Mouse (Mus musculus): ENCODE data around the gene Oma1. TPM values are rescaled to one million over a fixed set of nuclear protein-coding genes. Genes with fewer than 3 reads are reported as not detected.

The Oma1 gene
- polyA plus RNA-seq, 1 experiment: 6.4 TPM

DNA sequence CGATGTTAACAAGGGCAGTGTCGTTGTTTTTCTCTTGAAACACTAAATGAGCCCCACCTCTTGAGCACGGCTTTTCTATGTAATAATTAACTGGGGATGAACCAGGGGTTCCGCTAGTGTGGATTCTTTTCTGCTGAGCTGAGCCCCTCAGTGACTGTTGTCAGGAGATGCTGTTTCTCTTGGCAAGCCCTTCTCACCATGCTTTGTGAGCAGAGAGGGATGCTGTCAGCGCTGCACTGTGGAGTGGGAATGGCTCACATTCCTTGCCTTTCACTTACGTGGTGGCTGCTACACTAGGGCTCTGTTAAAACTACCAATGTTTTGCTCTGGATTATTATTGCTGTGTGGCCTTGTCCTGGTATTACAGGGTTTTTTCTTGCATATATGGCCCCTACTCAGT is 15.7 kb downstream of the Oma1 start:
- no peak for DNase-seq (ENCODE audit: low read depth in 1 of 2, low spot score in 2 of 2)
- Histone ChIP-seq H3K4me3 (ENCODE audit: extremely low read depth, insufficient read depth, insufficient read length) (no peak overlapping the region), H3K36me3 (ENCODE audit: control insufficient read depth, insufficient read depth, low read length) (peaks cover 27% of the 10 kb centered on the region), H3K27ac (ENCODE audit: insufficient read depth, low read length) (no peak overlapping the region), H3K4me1 (ENCODE audit: control insufficient read depth, insufficient read depth, insufficient read length) (no peaks in the 10 kb centered on the region), H3K27me3 (ENCODE audit: control insufficient read depth, insufficient read depth, low read length) (no peaks in the 10 kb centered on the region)
- 91% methylated on average over 6 of the region's 6 CpGs for WGBS
- TF ChIP-seq POLR2A (IDR thresholded peaks at IDR 0.05; ENCODE audit: low read depth, low read length) (no peak), CTCF (IDR thresholded peaks at IDR 0.05; ENCODE audit: extremely low read depth, insufficient read depth, insufficient read length, insufficient replicate concordance) (no peak)

DNA sequence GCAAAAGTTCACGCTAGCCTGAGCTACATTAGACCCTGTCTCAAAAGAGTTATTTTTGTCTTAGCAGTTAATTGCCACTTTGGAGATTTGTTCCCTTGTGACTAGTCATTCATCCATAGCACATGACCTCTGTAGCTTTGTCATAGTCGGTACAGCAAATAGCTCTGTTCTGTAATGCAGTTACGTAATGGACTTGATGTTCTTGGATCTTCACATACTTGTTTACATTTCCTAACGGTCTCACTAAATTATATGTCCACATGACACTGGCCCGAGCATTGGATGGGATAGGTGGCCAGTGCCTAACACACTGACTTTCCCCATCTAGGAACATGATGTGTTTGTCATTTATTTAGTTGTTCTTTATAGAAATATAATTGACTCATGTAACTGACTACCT is 21.5 kb downstream of the Oma1 start:
- H3K27ac ChIP-seq (ENCODE audit: insufficient read depth, low read length): no peak overlapping the region

DNA sequence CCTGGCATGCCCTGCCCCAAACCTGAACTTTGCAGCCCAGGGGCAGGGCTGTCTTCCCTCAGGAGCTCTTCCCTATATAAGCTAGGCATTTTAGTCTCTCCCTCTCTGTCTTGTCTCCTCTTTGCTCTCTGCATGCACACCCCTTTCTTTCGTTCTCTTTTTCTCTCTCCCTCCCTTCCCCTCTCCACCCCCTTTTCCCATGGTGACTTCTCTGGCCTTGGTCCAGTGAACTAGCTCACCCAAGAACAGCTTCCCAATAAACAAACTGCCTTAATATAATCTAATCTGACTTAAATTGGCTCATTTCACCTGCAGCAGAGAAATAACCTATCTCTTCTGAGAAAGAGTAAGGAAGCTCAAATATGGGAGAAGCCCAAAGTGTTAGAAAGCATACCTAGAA is 27.1 kb downstream of the Oma1 start:
- Histone ChIP-seq H3K27ac (ENCODE audit: insufficient read depth, low read length) (no peak overlapping the region; the same call in 1 of the 2 replicates), H3K36me3 (ENCODE audit: control insufficient read depth, insufficient read depth, low read length) (peaks cover 3% of the 10 kb centered on the region; the same call in 1 of the 2 replicates), H3K27me3 (ENCODE audit: control insufficient read depth, insufficient read depth, low read length) (no peaks in the 10 kb centered on the region), H3K4me3 (ENCODE audit: extremely low read depth, insufficient read depth, insufficient read length) (no peak overlapping the region), H3K4me1 (ENCODE audit: control insufficient read depth, insufficient read depth, insufficient read length) (no peaks in the 10 kb centered on the region)
- no peak for DNase-seq (ENCODE audit: low read depth in 1 of 2, low spot score in 2 of 2)
- TF ChIP-seq CTCF (IDR thresholded peaks at IDR 0.05; ENCODE audit: extremely low read depth, insufficient read depth, insufficient read length, insufficient replicate concordance): no peak
- TF ChIP-seq POLR2A (IDR thresholded peaks at IDR 0.05; ENCODE audit: low read depth, low read length): no peak
- WGBS: 69% methylated on average over 1 of the region's 1 CpGs

More for the DNA sequence above, 21.5 kb downstream of the Oma1 start:
- Histone ChIP-seq H3K36me3 (ENCODE audit: control insufficient read depth, insufficient read depth, low read length) (peaks cover 24% of the 10 kb centered on the region), H3K4me1 (ENCODE audit: control insufficient read depth, insufficient read depth, insufficient read length) (no peaks in the 10 kb centered on the region), H3K4me3 (ENCODE audit: extremely low read depth, insufficient read depth, insufficient read length) (no peak overlapping the region), H3K27me3 (ENCODE audit: control insufficient read depth, insufficient read depth, low read length) (no peaks in the 10 kb centered on the region)
- WGBS: 90% methylated on average over 5 of the region's 5 CpGs
- TF ChIP-seq CTCF (IDR thresholded peaks at IDR 0.05; ENCODE audit: extremely low read depth, insufficient read depth, insufficient read length, insufficient replicate concordance) (no peak), POLR2A (IDR thresholded peaks at IDR 0.05; ENCODE audit: low read depth, low read length) (no peak)
- DNase-seq (ENCODE audit: low read depth in 1 of 2, low spot score in 2 of 2): no peak

DNA sequence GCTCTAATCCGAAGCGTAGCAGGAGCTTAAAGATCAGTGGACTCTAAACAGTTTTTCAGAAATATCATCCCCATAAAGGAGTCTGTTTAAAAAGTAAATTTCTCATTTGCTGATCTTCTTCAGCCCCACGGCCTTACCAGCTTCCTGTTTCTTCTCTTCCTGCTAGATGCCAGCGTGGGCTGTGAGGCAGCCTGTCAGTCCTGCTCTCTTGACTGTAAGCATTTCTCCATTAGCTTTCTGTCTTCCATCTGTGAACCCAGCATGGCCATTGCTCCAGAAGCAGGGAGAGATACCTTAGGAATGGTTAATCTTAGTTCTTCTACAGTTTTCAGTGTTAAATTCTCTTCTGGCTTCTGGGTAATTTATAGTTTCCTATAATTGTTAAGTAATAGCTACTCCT is 28.0 kb downstream of the Oma1 start:
- Histone ChIP-seq H3K36me3 (ENCODE audit: control insufficient read depth, insufficient read depth, low read length) (peaks cover 3% of the 10 kb centered on the region; the same call in 1 of the 2 replicates), H3K4me1 (ENCODE audit: control insufficient read depth, insufficient read depth, insufficient read length) (no peaks in the 10 kb centered on the region), H3K27ac (ENCODE audit: insufficient read depth, low read length) (no peak overlapping the region), H3K4me3 (ENCODE audit: extremely low read depth, insufficient read depth, insufficient read length) (no peak overlapping the region), H3K27me3 (ENCODE audit: control insufficient read depth, insufficient read depth, low read length) (no peaks in the 10 kb centered on the region)
- WGBS: 53% methylated on average over 4 of the region's 4 CpGs
- DNase-seq (ENCODE audit: low read depth in 1 of 2, low spot score in 2 of 2): no peak
- TF ChIP-seq POLR2A (IDR thresholded peaks at IDR 0.05; ENCODE audit: low read depth, low read length) (no peak), CTCF (IDR thresholded peaks at IDR 0.05; ENCODE audit: extremely low read depth, insufficient read depth, insufficient read length, insufficient replicate concordance) (no peak)

DNA sequence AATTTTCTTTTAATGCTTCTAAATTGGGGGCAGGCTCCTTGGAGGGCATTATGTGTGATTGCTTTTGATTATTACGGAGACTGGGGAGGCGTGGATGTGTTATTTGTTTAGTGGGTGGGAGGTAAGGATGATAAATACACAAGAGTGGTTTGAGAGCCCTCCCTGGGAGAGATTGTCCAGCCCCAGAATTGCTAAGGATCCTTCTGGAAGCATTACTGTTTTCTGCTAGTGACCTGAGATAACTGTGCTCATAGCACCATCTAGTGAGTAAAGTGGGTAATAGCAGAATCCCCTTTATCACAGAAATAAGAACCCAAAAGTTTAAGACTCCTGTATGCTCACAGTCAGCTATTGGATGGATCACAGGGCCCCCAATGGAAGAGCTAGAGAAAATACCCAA is 32.4 kb downstream of the Oma1 start:
- 0 out of 2 replicates have a peak, but pooled peaks cover 1% of the 10 kb centered on the region for H3K36me3 ChIP-seq (ENCODE audit: control insufficient read depth, insufficient read depth, low read length)
- no peak overlapping the region for H3K27ac ChIP-seq (ENCODE audit: insufficient read depth, low read length)
- WGBS: 88% methylated on average over 2 of the region's 2 CpGs
- no peaks in the 10 kb centered on the region for H3K4me1 ChIP-seq (ENCODE audit: control insufficient read depth, insufficient read depth, insufficient read length)
- TF ChIP-seq POLR2A (IDR thresholded peaks at IDR 0.05; ENCODE audit: low read depth, low read length) (no peak), CTCF (IDR thresholded peaks at IDR 0.05; ENCODE audit: extremely low read depth, insufficient read depth, insufficient read length, insufficient replicate concordance) (no peak)
- H3K27me3 ChIP-seq (ENCODE audit: control insufficient read depth, insufficient read depth, low read length): no peaks in the 10 kb centered on the region
- DNase-seq (ENCODE audit: low read depth in 1 of 2, low spot score in 2 of 2): peak in 1 of 2 experiments; percentile 2
- H3K4me3 ChIP-seq (ENCODE audit: extremely low read depth, insufficient read depth, insufficient read length): no peak overlapping the region

DNA sequence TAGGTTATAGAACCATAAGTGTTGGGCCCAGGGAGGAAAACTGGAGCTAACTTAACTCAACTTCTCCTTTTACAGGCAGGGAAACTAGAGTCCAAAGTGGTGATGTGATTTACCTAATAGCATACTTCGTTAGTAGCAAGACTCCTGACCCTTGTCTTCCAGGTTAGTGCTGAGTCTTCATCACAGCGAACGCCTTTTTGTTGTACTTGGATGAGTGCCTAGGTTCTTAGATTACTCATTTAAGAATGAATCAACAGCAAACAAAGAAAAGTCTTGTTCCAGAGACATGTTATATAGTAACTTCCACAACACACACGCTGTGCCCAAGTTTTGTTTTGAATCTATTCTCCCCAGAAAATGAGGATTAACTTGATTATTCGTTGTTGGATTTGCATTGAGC is 33.2 kb downstream of the Oma1 start:
- no peak overlapping the region for H3K27ac ChIP-seq (ENCODE audit: insufficient read depth, low read length)
- H3K4me3 ChIP-seq (ENCODE audit: extremely low read depth, insufficient read depth, insufficient read length): no peak overlapping the region
- 92% methylated on average over 5 of the region's 5 CpGs for WGBS
- DNase-seq (ENCODE audit: low read depth in 1 of 2, low spot score in 2 of 2): no peak
- H3K27me3 ChIP-seq (ENCODE audit: control insufficient read depth, insufficient read depth, low read length): no peaks in the 10 kb centered on the region
- TF ChIP-seq CTCF (IDR thresholded peaks at IDR 0.05; ENCODE audit: extremely low read depth, insufficient read depth, insufficient read length, insufficient replicate concordance): no peak
- no peak for TF ChIP-seq POLR2A (IDR thresholded peaks at IDR 0.05; ENCODE audit: low read depth, low read length)
- peaks cover 1% of the 10 kb centered on the region; the same call in 1 of the 2 replicates for H3K36me3 ChIP-seq (ENCODE audit: control insufficient read depth, insufficient read depth, low read length)
- no peaks in the 10 kb centered on the region for H3K4me1 ChIP-seq (ENCODE audit: control insufficient read depth, insufficient read depth, insufficient read length)

DNA sequence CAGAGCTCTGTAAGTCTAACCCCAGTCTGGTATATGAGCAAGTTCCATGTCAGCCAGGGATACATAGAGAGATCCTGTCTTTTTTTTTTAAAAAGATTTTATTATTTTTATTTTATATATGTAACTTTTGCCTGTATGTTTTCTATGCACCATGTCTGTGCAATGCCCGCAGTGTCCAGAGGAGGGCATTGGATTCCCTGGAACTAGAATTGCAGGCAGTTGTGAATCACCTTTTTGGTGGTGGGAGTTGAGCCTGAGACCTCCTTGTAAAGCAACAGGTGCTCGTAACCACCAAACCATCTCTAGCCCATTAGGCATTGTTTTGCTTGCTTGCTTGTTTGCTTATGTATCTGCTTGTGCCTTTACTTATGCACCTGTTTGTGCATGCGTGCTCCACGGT is 35.6 kb downstream of the Oma1 start:
- Histone ChIP-seq H3K4me3 (ENCODE audit: extremely low read depth, insufficient read depth, insufficient read length) (no peak overlapping the region), H3K4me1 (ENCODE audit: control insufficient read depth, insufficient read depth, insufficient read length) (no peaks in the 10 kb centered on the region), H3K36me3 (ENCODE audit: control insufficient read depth, insufficient read depth, low read length) (no peaks in the 10 kb centered on the region; the same call in 1 of the 2 replicates), H3K27me3 (ENCODE audit: control insufficient read depth, insufficient read depth, low read length) (no peaks in the 10 kb centered on the region), H3K27ac (ENCODE audit: insufficient read depth, low read length) (no peak overlapping the region)
- 93% methylated on average over 4 of the region's 4 CpGs for WGBS
- DNase-seq (ENCODE audit: low read depth in 1 of 2, low spot score in 2 of 2): no peak
- no peak for TF ChIP-seq POLR2A (IDR thresholded peaks at IDR 0.05; ENCODE audit: low read depth, low read length)
- TF ChIP-seq CTCF (IDR thresholded peaks at IDR 0.05; ENCODE audit: extremely low read depth, insufficient read depth, insufficient read length, insufficient replicate concordance): no peak
